Mouse (Mus musculus): ENCODE data around the gene Aff1. TPM values are rescaled to one million over a fixed set of nuclear protein-coding genes. Genes with fewer than 3 reads are reported as not detected.

Gene Aff1
- polyA plus RNA-seq, 1 experiment from 2014 or later, result 4.6 TPM

DNA sequence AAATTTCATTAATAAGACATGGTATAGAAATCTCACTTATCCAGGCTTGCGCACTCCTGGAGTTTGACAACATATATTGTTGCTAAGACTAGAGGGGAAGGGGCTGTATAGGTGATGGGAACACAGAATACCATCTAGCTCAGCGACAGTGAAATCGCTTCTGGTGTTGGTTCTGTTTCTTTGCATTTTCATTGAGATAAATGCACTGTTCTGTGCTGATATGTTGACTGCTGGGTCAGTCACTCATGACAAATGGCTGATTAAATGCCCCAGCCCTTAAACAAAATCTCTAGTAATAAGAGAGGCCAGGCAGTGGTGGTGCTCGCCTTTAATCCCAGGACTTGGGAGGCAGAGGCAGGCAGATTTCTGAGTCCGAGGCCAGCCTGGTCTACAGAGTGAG is 47.0 kb downstream of the Aff1 start:
- Histone ChIP-seq H3K4me3 (replicated peaks) (no peak overlapping the region), H3K4me1 (replicated peaks) (peaks cover 22% of the 10 kb centered on the region), H3K27me3 (no peaks in the 10 kb centered on the region), H3K27ac (no peak overlapping the region), H3K9me3 (no peaks in the 10 kb centered on the region), H3K9ac (replicated peaks) (no peak overlapping the region), H3K36me3 (no peaks in the 10 kb centered on the region), H3K4me2 (no peak overlapping the region)
- WGBS, result 96% methylated on average over 5 of the region's 5 CpGs
- ATAC-seq (ENCODE audit: insufficient number of reproducible peaks, insufficient read depth, low FRiP score, low TSS enrichment, low read depth), result no peak

GRCm38 (mm10) chr5:103740093-103740902 is 48.1 kb downstream of the Aff1 start:
- peaks cover 22% of the 10 kb centered on the region for H3K4me1 ChIP-seq (replicated peaks)
- no peak for ATAC-seq (ENCODE audit: insufficient number of reproducible peaks, insufficient read depth, low FRiP score, low TSS enrichment, low read depth)
- 76% methylated on average over 5 of the region's 5 CpGs for WGBS

GRCm38 (mm10) chr5:103740903-103741246 is 48.7 kb downstream of the Aff1 start:
- Histone ChIP-seq H3K9ac (replicated peaks) (no peak overlapping the region), H3K4me3 (replicated peaks) (no peak overlapping the region), H3K36me3 (no peaks in the 10 kb centered on the region), H3K4me1 (replicated peaks) (peaks cover 22% of the 10 kb centered on the region), H3K27me3 (no peaks in the 10 kb centered on the region), H3K4me2 (no peak overlapping the region), H3K27ac (no peak overlapping the region), H3K9me3 (no peaks in the 10 kb centered on the region)
- ATAC-seq (ENCODE audit: insufficient number of reproducible peaks, insufficient read depth, low FRiP score, low TSS enrichment, low read depth), result no peak
- 54% methylated on average over 1 of the region's 1 CpGs for WGBS

More at GRCm38 (mm10) chr5:103740093-103740902, 48.1 kb downstream of the Aff1 start:
- H3K27ac ChIP-seq, result no peak overlapping the region
- no peak overlapping the region for H3K9ac ChIP-seq (replicated peaks)
- no peak overlapping the region for H3K4me2 ChIP-seq
- no peak overlapping the region for H3K4me3 ChIP-seq (replicated peaks)
- H3K36me3 ChIP-seq, result no peaks in the 10 kb centered on the region
- H3K9me3 ChIP-seq, result no peaks in the 10 kb centered on the region
- no peaks in the 10 kb centered on the region for H3K27me3 ChIP-seq

GRCm38 (mm10) chr5:103741443-103741842 is 49.3 kb downstream of the Aff1 start:
- Histone ChIP-seq H3K27me3 (no peaks in the 10 kb centered on the region), H3K27ac (no peak overlapping the region), H3K4me3 (replicated peaks) (no peak overlapping the region), H3K4me2 (no peak overlapping the region), H3K4me1 (replicated peaks) (peaks cover 22% of the 10 kb centered on the region), H3K9me3 (no peaks in the 10 kb centered on the region), H3K36me3 (no peaks in the 10 kb centered on the region), H3K9ac (replicated peaks) (no peak overlapping the region)
- ATAC-seq (ENCODE audit: insufficient number of reproducible peaks, insufficient read depth, low FRiP score, low TSS enrichment, low read depth), result no peak
- 61% methylated on average over 1 of the region's 1 CpGs for whole genome bisulfite sequencing

GRCm38 (mm10) chr5:103741992-103742391 is 49.8 kb downstream of the Aff1 start:
- Histone ChIP-seq H3K4me1 (replicated peaks) (peaks cover 21% of the 10 kb centered on the region), H3K27ac (no peak overlapping the region), H3K4me2 (no peak overlapping the region), H3K9ac (replicated peaks) (no peak overlapping the region), H3K36me3 (no peaks in the 10 kb centered on the region), H3K4me3 (replicated peaks) (no peak overlapping the region), H3K9me3 (no peaks in the 10 kb centered on the region), H3K27me3 (no peaks in the 10 kb centered on the region)
- WGBS, result 85% methylated on average over 2 of the region's 2 CpGs
- ATAC-seq (ENCODE audit: insufficient number of reproducible peaks, insufficient read depth, low FRiP score, low TSS enrichment, low read depth), result no peak

GRCm38 (mm10) chr5:103744531-103744930 is 52.4 kb downstream of the Aff1 start:
- ATAC-seq (ENCODE audit: insufficient number of reproducible peaks, insufficient read depth, low FRiP score, low TSS enrichment, low read depth), result no peak
- WGBS, result 73% methylated on average over 6 of the region's 6 CpGs
- Histone ChIP-seq H3K36me3 (no peaks in the 10 kb centered on the region), H3K4me2 (no peak overlapping the region), H3K27me3 (no peaks in the 10 kb centered on the region), H3K27ac (no peak overlapping the region), H3K4me1 (replicated peaks) (0 out of 2 replicates have a peak, but pooled peaks cover 5% of the 10 kb centered on the region), H3K9ac (replicated peaks) (no peak overlapping the region), H3K4me3 (replicated peaks) (no peak overlapping the region), H3K9me3 (no peaks in the 10 kb centered on the region)

DNA sequence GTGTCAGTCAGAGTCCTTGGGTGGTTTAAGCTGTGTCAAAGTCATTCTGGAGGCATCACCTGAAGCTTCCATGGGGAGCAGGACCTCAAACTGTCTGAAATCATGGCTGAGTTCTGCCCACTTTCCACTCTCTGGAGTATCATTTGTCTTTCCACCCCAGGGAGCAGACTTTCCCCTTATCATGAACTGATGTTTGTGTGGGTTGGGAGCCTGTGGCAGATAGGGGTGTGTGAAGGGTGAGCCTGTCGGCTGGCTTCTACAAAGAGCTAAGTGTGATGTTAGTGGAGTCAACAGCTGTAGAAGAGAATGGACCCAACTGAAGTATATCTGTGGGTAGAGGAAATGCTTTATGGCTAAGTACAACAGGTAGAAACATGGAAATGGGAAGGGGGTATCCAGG is 53.5 kb downstream of the Aff1 start:
- Histone ChIP-seq H3K27me3 (no peaks in the 10 kb centered on the region), H3K36me3 (no peaks in the 10 kb centered on the region), H3K4me2 (no peak overlapping the region), H3K4me3 (replicated peaks) (no peak overlapping the region), H3K4me1 (replicated peaks) (0 out of 2 replicates have a peak, but pooled peaks cover 3% of the 10 kb centered on the region), H3K9me3 (no peaks in the 10 kb centered on the region), H3K9ac (replicated peaks) (no peak overlapping the region), H3K27ac (no peak overlapping the region)
- WGBS, result 84% methylated on average over 1 of the region's 1 CpGs
- ATAC-seq (ENCODE audit: insufficient number of reproducible peaks, insufficient read depth, low FRiP score, low TSS enrichment, low read depth), result no peak

- WGBS, result 94% methylated on average over 3 of the region's 3 CpGs
- H3K27me3 ChIP-seq, result no peaks in the 10 kb centered on the region
- no peaks in the 10 kb centered on the region for H3K9me3 ChIP-seq
- no peak for ATAC-seq (ENCODE audit: insufficient number of reproducible peaks, insufficient read depth, low FRiP score, low TSS enrichment, low read depth)
- H3K9ac ChIP-seq (replicated peaks), result no peak overlapping the region
- no peak overlapping the region for H3K4me2 ChIP-seq
- H3K4me3 ChIP-seq (replicated peaks), result no peak overlapping the region
- no peak overlapping the region for H3K27ac ChIP-seq
- H3K4me1 ChIP-seq (replicated peaks), result 0 out of 2 replicates have a peak, but pooled peaks cover 7% of the 10 kb centered on the region
- H3K36me3 ChIP-seq, result no peaks in the 10 kb centered on the region
These were observed 54.4 kb downstream of the Aff1 start for GRCm38 (mm10) chr5:103746561-103747085.

DNA sequence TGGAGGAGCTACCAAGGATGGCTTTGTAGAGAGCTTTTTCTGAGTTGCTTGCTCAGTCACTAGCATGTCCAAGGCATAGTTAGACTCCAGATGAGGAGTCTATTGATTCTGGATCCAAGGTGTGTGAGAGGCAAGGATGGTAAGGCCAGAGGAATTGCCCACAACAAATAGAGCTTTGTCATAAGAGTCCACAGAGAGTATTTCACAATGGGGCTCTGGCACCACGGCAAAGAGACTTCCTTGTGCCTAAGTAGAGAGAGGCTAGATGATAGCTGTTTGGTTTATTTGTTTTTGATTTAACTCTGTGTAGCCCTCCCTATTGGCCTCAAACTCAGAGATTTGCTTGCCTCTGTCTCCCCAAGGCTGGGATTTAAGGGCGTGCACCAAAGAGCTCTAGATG is 54.9 kb downstream of the Aff1 start:
- H3K4me2 ChIP-seq, result no peak overlapping the region
- H3K27ac ChIP-seq, result no peak overlapping the region
- no peaks in the 10 kb centered on the region for H3K9me3 ChIP-seq
- no peak for ATAC-seq (ENCODE audit: insufficient number of reproducible peaks, insufficient read depth, low FRiP score, low TSS enrichment, low read depth)
- H3K27me3 ChIP-seq, result no peaks in the 10 kb centered on the region
- H3K36me3 ChIP-seq, result no peaks in the 10 kb centered on the region
- H3K4me1 ChIP-seq (replicated peaks), result 0 out of 2 replicates have a peak, but pooled peaks cover 7% of the 10 kb centered on the region
- H3K9ac ChIP-seq (replicated peaks), result no peak overlapping the region
- WGBS, result 95% methylated on average over 2 of the region's 2 CpGs
- H3K4me3 ChIP-seq (replicated peaks), result no peak overlapping the region

GRCm38 (mm10) chr5:103748343-103748742 is 56.2 kb downstream of the Aff1 start:
- no peak for ATAC-seq (ENCODE audit: insufficient number of reproducible peaks, insufficient read depth, low FRiP score, low TSS enrichment, low read depth)
- H3K27me3 ChIP-seq, result peaks cover 5% of the 10 kb centered on the region; the same call in 1 of the 2 replicates
- no peaks in the 10 kb centered on the region for H3K9me3 ChIP-seq
- H3K4me2 ChIP-seq, result no peak overlapping the region
- H3K27ac ChIP-seq, result no peak overlapping the region
- H3K36me3 ChIP-seq, result no peaks in the 10 kb centered on the region
- H3K4me1 ChIP-seq (replicated peaks), result 0 out of 2 replicates have a peak, but pooled peaks cover 12% of the 10 kb centered on the region
- H3K9ac ChIP-seq (replicated peaks), result no peak overlapping the region
- no peak overlapping the region for H3K4me3 ChIP-seq (replicated peaks)

- H3K4me2 ChIP-seq, result no peak overlapping the region
- no peak overlapping the region for H3K4me3 ChIP-seq (replicated peaks)
- no peak overlapping the region for H3K9ac ChIP-seq (replicated peaks)
- H3K27me3 ChIP-seq, result peaks cover 5% of the 10 kb centered on the region; the same call in 1 of the 2 replicates
- H3K36me3 ChIP-seq, result no peaks in the 10 kb centered on the region
- ATAC-seq (ENCODE audit: insufficient number of reproducible peaks, insufficient read depth, low FRiP score, low TSS enrichment, low read depth), result no peak
- 59% methylated on average over 7 of the region's 7 CpGs for WGBS
- 0 out of 2 replicates have a peak overlapping the region, but pooled peaks have one; percentile 17 for H3K27ac ChIP-seq
- H3K4me1 ChIP-seq (replicated peaks), result 0 out of 2 replicates have a peak, but pooled peaks cover 12% of the 10 kb centered on the region
- H3K9me3 ChIP-seq, result no peaks in the 10 kb centered on the region
These were observed 57.5 kb downstream of the Aff1 start for GRCm38 (mm10) chr5:103749465-103750285.
